23 mouse cellular contexts compared by ENCODE assay signal in the genomic region with DNA sequence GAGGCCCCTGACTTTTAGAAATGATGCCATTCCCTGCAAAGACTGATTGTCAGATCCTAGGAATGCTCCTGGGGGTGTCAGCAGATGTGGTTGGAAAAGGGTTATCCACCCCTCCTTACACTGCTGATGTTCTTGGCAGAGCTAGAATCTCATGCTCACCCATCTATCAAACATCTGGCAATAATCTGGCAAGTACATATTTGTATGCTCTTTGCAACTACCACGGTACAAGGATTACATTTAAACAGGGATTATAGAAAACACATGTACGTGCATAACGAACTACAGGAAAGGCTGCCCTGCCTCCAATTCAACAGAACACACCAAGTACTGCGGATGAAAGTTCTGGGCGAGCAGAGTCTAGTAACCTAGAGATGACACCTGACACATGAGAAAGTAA.
DNase-seq lines count a peak whose midpoint lies in the region; ATAC-seq lines count a peak whose summit lies in the region.
"Had no signal": no experiment of that assay in that cellular context is flagged by ENCODE, and none has a peak within 500 bp of the region (broad histone marks: within the 10 kb centered on the region; RNA-seq: fewer than 3 reads in every experiment).

No protein-coding gene starts in this region.

- no peak overlapping the region; the same call in 1 of the 2 replicates for H3K27ac ChIP-seq in embryonic facial prominence, embryonic 14.5 days (replicated peaks; ENCODE audit: low read depth, low read length)
- H3K27ac ChIP-seq in kidney, embryonic 14.5 days (ENCODE audit: low read depth, low read length), result no peak overlapping the region
- H3K27ac ChIP-seq: forebrain, embryonic 13.5 days; gastrocnemius, adult 2 months; heart, embryonic 10.5 days; hindbrain, embryonic 12.5 days had no signal

- H3K36me3 ChIP-seq in embryonic facial prominence, embryonic 14.5 days (ENCODE audit: control insufficient read depth, insufficient read depth, low read length), result no peaks in the 10 kb centered on the region
- H3K36me3 ChIP-seq in kidney, embryonic 14.5 days (ENCODE audit: control insufficient read depth, insufficient read depth, low read length), result no peaks in the 10 kb centered on the region
- H3K36me3 ChIP-seq: heart, embryonic 10.5 days; hindbrain, embryonic 12.5 days had no signal

- no peaks in the 10 kb centered on the region for H3K9me3 ChIP-seq in embryonic facial prominence, embryonic 14.5 days (ENCODE audit: control insufficient read depth, low read length)
- H3K9me3 ChIP-seq in kidney, embryonic 14.5 days (ENCODE audit: control insufficient read depth, low read length), result no peaks in the 10 kb centered on the region
- H3K9me3 ChIP-seq: forebrain, embryonic 13.5 days; heart, embryonic 10.5 days; hindbrain, embryonic 12.5 days had no signal

- H3K4me3 ChIP-seq in embryonic facial prominence, embryonic 14.5 days (ENCODE audit: low read depth, low read length), result no peak overlapping the region
- no peak overlapping the region for H3K4me3 ChIP-seq in kidney, embryonic 14.5 days (ENCODE audit: low read length)
- H3K4me3 ChIP-seq: forebrain, embryonic 13.5 days; gastrocnemius, adult 2 months; heart, embryonic 10.5 days; hindbrain, embryonic 12.5 days had no signal

- H3K9ac ChIP-seq in embryonic facial prominence, embryonic 14.5 days (ENCODE audit: low read depth, low read length), result no peak overlapping the region
- no peak overlapping the region for H3K9ac ChIP-seq in kidney, embryonic 14.5 days (ENCODE audit: low read depth, low read length)
- H3K9ac ChIP-seq: forebrain, embryonic 13.5 days; forebrain, postnatal 0 days; hindbrain, embryonic 12.5 days had no signal

- H3K4me1 ChIP-seq in embryonic facial prominence, embryonic 14.5 days (ENCODE audit: control insufficient read depth, insufficient read depth, low read length), result no peaks in the 10 kb centered on the region
- no peaks in the 10 kb centered on the region for H3K4me1 ChIP-seq in kidney, embryonic 14.5 days (ENCODE audit: control insufficient read depth, insufficient read depth, low read length)
- H3K4me1 ChIP-seq: heart, embryonic 10.5 days had no signal

- 28% methylated on average over 5 of the region's 5 CpGs for WGBS in embryonic facial prominence, embryonic 14.5 days
- WGBS in kidney, embryonic 14.5 days, result 91% methylated on average over 5 of the region's 5 CpGs

- 0 out of 2 replicates have a peak, but pooled peaks have one; percentile 26 for ATAC-seq in embryonic facial prominence, embryonic 14.5 days (ENCODE audit: low read depth)
- no peak for ATAC-seq in kidney, embryonic 14.5 days (ENCODE audit: low FRiP score, low TSS enrichment)
- ATAC-seq: forebrain, embryonic 13.5 days; forebrain, postnatal 0 days; hindbrain, embryonic 16.5 days; inflammation-experienced regulatory T-cells, adult 6 months had no signal

- no peaks in the 10 kb centered on the region for H3K27me3 ChIP-seq in embryonic facial prominence, embryonic 14.5 days (replicated peaks; ENCODE audit: control insufficient read depth, insufficient read depth, low read length)
- no peaks in the 10 kb centered on the region for H3K27me3 ChIP-seq in kidney, embryonic 14.5 days (ENCODE audit: control insufficient read depth, insufficient read depth, low read length)
- H3K27me3 ChIP-seq: CH12.LX; forebrain, embryonic 13.5 days; hindbrain, embryonic 12.5 days had no signal

- peak; percentile 72 for DNase-seq in heart, adult 11 months
- DNase-seq in heart, adult 18-20 months, result no peak
- DNase-seq in NIH3T3 (ENCODE audit: low read depth), result peak; percentile 86
- peak; percentile 84 for DNase-seq in embryonic facial prominence, embryonic 14.5 days (ENCODE audit: low spot score)
- DNase-seq in thymus, postnatal 36 days, result no peak
- no peak for DNase-seq in kidney, postnatal 14 days
- DNase-seq: adrenal gland, adult 8-10 months; adrenal gland, postnatal 36 days; cerebellum, adult 2 months; cerebellum, postnatal 10 days; embryo, embryonic 11 days; forebrain, postnatal 0 days; gastrocnemius, adult 2 months; gastrocnemius, postnatal 25 days; heart, postnatal 10 days; heart, postnatal 4 days had no signal

- no peak overlapping the region for H3K4me2 ChIP-seq in embryonic facial prominence, embryonic 14.5 days (ENCODE audit: low read depth, low read length)
- no peak overlapping the region for H3K4me2 ChIP-seq in kidney, embryonic 14.5 days (replicated peaks; ENCODE audit: low read depth, low read length)
- H3K4me2 ChIP-seq: forebrain, embryonic 13.5 days; hindbrain, embryonic 12.5 days had no signal

Comparison
In these comparisons a context has a peak if more than half of its experiments do, and no peak if none do; other contexts are left out.
1. DNase-seq: peak in heart, adult 11 months (single experiment), NIH3T3 (single experiment) and embryonic facial prominence, embryonic 14.5 days (single experiment); none in heart, adult 18-20 months (0 of 2), thymus, postnatal 36 days (0 of 2) and kidney, postnatal 14 days (single experiment).